Mouse (Mus musculus) A20 (cell line): Measurements from ENCODE around the gene Gcnt1.
A peak's percentile ranks its signal among the peaks of the same experiment; 100 is the strongest.

Experiments
- DNase-seq: peaks from one replicate; pipeline ENCODE4 v3.0.0-alpha.2; 2011; ENCODE audit warnings: low read depth, low spot score

Gcnt1 gene

DNA sequence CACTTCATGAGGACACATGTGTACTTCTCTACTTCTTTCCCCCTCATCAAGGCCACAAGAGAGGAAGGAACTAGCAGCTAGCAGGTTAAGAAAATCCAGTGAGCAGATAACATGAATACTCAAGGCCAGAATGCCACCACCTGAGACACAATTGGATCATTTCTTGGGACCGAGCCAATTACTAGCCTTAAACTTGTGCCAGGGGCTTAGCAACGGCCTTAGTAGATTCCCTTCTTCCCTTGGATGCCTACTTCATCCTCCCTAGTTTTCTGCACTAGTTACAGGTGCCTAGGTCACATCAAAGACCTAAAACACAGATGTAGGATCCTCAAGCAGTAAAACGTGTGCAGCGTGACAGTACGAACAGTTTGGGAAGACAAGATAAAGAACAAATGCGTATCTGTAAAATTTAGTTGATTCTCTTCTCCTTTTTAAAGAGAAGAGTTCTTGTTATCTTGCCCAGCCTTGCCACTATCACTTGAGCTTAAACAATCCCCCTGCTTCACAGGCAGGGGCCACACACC lies 44.7 kb downstream of the Gcnt1 start:
- no peak for DNase-seq

DNA sequence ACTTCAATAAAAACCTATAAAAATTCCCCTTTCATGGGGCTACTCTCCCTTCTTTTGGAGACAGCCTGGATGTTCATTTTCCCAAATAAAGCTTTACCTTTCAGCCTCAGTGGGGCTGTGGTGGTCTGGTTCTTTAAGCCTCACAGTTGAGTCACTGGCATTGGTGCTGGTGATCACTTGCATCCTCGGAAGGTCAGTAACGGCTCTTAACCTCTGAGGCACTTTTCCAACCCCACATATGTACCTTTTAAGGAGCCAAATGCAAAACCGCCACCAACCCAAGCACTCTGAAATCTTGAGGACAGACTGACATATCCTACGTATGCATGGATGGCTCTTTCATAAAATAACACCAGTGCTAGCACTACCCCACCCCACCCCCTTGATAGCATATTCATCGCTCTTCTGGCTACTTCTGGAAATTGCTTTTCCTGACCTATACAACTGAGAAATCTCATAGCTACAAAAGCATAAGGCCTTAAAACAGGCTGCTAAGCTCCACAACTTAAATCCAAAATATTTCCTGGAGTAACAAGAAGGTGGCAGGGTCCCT lies 48.9 kb downstream of the Gcnt1 start:
- DNase-seq: no peak

DNA sequence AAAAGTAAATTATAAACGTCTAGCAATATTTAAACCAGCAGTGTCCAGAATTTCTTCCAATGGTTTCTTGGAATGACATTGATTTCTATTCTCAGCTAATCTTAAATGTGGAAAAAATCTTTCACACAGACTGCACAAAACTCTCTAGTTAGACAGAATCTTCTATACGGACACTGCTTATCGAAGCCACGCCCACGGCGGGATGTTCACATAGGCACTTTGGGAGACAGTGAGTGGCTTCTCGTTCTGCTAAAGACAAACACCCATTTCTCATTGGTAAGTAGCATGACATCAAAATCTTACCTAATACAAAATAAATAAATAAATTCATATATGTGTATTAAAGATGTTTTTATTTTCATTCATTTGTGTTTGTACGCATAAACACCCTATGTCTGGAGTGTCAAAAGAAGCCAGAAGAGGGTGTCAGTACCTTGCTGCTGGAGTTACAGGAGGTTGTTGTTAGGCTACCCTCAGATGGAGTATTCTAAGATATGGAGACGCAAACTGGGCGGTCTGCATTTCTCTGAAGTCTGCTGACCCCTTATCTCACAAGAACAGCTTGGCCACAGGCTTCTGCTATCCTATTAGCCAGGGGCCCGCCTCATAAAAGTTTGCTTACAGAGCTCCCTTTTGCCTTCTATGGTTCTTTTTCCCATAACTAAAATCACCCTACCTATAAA lies 49.5 kb downstream of the Gcnt1 start:
- no peak for DNase-seq

DNA sequence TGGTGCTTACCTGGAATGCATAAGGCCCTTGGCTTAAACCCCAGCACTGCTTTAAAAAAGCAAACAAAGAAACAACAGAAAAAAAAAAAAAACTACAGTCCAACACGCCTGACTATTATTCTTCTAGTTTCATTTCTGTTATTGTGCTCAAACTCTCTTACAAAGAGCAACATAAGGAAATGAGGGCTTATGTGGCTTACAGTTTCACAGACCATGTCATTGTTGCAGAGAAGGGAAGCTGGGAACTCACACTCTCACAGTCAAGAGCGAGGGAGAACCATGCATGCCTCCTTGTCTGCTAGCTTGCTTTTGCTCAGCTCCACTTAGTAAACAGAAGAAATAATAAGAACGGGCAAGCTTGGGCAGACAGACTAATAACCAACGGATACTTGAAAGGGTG lies 52.9 kb downstream of the Gcnt1 start:
- DNase-seq: peak; percentile 30

DNA sequence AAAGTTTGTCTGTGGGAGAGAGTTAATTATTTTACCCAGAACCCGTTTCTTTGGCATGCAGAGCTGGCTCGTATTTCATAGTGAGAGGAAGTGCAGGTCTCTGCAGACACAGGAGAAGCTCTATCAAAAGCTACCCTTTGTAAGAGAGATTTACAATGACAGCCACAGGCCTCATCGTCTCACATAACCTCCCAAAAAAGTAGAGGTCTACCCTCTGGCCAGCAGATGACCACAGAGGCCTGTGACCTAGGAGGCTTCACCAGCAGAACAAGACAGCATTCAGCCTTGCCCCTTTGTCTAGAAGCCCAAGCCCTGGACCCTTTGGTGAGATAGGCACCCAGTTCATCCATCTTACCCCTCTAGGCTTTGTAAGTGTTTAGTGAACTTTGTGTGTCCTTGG lies 53.9 kb downstream of the Gcnt1 start:
- no peak for DNase-seq

DNA sequence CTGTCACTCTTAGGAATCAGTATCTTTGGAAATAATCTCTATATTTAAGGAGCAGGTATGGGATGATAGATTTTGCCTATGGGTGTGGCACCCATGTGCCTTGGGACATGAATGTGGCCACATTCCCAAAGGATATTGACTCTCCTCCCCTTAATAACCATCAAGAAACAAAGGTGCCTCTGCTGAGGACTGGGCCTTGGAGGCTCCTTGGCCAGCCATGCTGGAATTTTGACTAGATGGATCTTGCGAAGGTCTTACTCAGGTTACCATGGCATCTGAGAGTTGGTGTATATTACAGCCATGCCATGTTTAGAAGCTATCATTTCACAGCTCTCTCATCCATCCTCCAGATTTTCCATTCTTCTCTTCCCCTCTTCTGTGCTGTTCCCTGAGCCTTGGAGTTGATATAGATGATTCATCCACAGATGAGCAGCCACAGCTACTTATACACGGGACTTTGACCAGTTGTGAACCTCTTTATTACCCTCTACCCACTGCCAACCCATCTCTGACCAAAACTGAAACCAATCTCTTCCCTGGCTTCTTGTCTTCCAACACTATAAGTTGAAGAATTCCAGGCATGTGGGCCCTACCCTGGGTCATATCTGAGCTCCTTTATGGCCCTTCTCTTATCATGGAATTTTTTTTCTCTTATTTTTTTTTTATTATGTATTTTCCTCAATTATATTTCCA lies 56.2 kb downstream of the Gcnt1 start:
- DNase-seq: no peak

DNA sequence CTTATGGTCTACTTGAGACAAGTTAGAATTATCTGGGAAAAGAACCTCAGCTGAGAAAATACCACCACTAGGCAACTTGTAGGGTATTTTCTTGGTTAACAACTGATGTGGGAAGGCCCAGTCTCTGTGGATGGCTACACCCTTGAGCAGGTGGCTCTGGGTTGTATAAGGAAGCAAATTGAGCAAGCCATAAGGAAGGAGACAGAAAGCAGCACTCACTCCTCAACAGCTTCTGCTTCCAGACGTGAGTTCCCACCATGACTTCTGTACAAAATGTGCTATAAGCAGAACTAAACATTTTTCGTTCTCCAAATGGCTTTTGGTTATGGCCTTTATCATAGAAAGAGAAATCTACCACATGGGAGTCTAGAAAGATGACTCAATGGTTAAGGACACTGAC lies 58.2 kb downstream of the Gcnt1 start:
- DNase-seq: no peak

DNA sequence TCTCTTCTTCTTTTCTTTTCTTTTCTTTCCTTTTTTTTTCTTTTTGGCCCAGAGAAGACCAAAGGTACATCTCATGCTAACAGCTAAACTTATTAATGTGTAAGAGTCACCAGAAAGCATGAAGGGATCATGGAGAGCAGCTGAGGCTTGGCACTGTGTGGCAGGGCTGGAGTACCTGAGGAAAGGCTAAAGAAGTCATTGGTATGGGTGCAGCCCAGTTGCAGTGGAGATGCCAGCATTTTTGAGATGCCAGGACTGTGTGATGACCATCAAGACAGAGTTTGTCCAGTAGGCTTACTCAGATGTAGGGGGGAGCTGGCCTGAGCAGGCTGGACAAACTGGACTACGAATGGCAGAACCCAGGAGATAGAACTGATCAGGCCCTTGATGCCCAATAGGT lies 58.9 kb downstream of the Gcnt1 start:
- no peak for DNase-seq

DNA sequence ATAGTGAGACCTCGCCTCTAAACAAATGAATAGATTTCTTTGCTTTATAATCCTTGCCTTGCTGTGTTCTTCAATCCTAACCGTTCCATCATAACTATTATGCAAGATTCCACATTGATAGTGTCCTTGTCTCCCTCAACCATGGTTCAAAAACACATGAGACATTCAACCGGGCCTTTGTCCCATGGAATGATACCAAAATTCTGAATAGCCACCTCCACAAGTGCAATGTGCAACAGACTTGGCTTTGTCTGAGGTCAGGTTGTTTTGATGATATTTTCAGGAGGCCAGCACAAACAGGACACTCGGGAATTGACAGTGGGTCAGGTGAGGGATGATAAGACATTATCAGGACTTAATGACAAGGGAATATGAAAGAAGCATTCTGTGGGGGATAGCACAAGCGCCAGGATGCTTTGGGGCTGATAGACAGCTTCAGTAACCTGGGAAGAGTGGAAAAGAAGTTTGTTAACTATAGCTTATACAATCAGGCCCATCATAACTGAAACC lies 59.9 kb downstream of the Gcnt1 start:
- DNase-seq: no peak

DNA sequence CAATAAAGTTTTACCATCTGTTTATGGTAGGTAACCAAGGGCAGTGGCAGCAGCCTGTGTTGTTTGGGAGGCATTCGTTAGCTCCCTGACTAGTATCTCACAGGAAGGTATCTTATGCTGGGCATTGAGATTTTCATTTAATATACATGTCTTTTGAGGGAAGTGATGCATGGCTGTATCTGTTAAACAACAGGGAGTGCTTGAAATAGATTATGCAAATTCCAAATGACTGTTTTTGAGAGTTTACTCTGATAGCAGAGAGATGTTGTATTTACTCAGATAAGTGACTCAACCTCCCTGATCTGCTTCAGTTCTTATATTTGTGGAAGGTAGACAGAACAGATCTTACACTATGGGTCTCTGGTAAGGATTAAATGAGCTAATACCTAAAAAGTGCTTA lies 61.1 kb downstream of the Gcnt1 start:
- DNase-seq: peak; percentile 62

DNA sequence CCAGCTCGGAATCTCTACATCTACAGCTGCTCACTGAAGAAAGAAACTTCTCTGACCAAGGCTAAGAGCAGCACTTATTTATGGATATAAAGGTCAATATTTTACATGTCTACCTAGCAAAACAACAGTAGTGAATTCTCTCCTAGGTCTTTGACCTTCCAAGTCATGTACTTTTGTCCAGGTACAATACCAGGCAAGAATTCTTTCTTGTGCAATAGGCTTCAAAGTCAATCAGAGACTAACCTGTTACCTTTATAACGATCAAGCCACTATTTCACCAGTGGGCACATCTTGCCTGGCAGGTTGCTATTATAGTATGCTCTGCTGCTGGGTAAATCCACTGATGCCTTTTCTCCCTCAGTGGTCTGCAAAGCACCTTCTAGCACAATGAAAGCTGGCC lies 61.6 kb downstream of the Gcnt1 start:
- DNase-seq: no peak

DNA sequence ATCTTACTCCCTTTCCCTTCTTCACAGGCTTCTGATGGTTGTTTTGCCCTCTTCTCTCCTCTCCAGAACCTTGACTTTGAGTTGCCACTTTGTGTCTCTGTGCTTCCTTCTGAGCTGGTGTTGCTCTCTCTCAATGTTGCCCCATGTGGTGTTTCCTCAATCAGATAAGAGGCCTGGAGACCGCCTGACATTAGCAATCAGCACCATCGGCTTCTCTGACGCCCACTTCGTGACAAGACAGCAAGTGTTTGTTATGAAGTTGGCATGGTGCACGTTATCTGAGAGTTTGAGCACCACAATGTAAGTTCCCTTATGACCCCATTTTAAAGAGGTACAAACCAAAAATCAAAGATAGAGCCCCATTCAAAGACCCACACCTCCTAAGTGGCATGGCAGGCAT lies 76.6 kb downstream of the Gcnt1 start:
- no peak for DNase-seq

DNA sequence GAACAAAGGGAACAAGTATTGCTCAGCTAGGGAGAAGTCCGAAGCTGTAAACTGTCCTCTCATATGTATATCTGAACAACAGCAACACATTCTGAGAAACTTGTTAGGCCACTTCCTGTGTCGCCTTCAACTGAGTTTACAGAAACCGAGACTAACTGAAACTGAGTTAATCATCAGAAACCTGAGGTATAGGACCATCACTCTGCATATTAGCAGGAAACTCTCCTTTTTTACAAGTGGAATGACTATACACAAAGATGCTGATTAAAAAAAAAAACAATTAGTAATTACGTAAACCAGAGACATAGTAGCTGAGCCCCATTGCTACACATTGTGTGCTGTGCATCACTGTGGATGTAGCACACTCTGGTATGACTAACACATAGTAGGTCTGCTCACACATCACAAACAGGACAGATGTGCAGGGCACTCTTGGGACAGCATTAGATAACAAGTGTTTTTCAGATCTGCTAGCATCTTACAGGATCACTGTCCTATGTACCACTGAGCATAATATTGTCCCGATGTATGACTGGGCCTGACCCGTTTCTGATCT lies 77.4 kb downstream of the Gcnt1 start:
- DNase-seq: no peak

DNA sequence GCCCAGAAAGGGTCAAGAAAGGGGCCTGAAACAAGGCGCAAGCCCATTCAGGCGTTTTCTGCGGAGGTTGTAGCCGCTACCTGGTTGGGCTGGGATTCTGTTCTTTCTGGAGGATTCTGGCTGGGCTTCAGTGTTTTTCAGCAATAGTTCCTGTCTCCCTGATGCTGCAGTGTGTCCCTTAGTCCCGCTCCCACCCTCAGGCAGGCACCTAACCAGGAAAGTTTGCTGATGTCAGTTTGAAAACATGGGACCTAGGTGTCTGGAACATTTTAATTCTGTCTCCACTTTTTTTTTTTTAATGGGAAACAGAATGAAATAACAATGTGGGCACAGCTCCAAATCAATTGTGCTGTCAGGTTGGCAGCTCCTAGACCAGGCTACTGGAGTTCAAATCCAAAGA lies 78.5 kb downstream of the Gcnt1 start:
- DNase-seq: no peak

DNA sequence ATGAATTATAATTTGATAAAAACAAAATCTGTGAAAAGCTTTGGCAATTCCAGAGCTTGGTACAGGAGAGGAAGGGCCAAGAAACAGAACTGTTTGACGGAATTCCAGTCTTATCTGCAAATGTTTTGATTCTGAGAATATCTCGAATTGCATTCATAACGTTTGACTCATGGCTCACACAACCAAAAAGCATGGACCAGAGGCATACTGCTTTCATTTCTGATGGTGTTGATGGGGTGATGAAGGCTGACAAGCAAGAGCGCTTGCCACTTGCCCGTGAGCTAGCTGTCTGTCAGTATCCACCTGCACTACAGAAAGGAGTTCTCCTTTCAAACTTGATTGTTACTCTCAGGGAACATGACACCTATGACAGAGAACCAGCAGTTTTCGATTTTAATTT lies 83.1 kb downstream of the Gcnt1 start:
- DNase-seq: no peak

DNA sequence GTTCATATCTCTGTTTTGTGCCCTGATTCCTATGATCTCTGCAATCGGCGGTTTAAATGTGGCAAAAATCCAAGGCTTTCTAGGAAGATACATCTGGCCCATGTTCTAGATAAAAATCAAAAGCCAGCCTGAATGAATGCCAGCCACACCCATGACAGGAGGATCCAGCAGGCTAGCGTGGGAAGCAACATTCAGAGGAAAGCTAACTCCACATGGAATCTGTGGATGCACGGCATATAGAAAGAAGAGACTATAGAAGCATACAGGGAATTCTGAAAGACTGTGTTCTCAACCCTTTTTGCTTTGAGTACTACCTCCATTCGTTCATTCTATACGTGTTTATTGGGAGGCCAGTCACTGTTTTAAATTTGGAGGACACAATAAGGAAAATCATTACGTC lies 86.6 kb downstream of the Gcnt1 start:
- DNase-seq: no peak

DNA sequence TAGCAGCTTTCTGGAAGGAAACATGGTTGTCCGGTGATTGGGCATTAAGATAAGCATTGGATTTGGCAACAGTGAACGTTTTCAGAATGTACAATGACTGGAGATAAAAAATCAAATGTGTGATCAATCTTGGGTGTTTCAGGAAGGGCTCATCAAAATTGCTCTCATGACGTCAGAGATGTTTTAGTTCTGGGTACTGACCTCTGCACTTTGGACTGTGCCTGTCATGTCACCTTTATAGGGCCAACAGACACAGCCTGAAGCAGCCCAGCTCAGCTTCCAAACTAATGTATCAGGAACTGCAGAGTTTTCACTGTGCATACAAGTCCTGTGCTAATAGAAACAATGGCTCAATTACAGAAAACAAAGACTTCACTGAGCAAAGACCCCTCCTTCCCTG lies 89.3 kb downstream of the Gcnt1 start:
- no peak for DNase-seq

DNA sequence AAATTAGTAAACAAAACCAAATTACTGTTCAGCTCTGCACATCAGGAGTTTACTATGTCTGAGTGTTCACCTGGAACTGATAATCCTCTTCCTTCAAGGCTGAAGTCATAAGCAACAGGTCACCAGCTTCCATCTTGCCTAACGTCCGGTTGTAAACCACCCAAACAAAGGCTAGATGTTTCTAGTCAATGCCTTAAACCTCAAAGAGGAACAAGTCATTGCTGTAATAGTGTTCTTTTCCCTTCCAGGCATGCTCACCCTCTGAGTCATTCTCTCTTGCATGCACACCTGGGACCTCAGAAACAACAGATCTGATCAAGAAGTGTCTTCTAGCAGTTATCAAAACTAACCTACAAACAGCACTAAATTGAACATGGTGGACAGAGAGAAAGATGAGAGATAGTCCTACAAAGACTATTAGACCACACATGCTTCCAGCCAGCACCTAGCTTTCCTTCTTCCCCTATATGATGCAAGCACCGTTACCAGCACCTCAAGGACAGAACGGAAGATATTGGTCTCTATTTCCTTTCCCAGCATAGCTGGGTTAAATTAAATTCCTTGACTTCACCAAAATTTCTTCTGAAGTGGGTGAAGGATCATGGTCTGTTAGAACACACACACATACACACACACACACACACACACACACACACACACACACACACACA lies 94.1 kb downstream of the Gcnt1 start:
- DNase-seq: peak; percentile 74
